Mouse (Mus musculus) left cerebral cortex, adult 18-20 months (tissue): Measurements from ENCODE around the gene Cryba2. TPM values are rescaled to one million over a fixed set of nuclear protein-coding genes. Genes with fewer than 3 reads are reported as not detected.
A peak's percentile ranks its signal among the peaks of the same experiment; 100 is the strongest.

ENCODE experiments used
- DNase-seq, 2 experiments: peaks; one replicate each; pipeline ENCODE4 v3.0.0; 2021 to 2022; ENCODE audit warnings: low spot score in 2 of 2, mixed read lengths in 1 of 2
- long read RNA-seq, 2 experiments: library from polyadenylated mRNA; stranded (forward); transcript quantifications; one replicate each; pipeline ENCODE4 v2.0.0; 2021
- total RNA-seq, 2 experiments: library from RNA; stranded (reverse); gene quantifications; 2 replicates each; pipeline ENCODE4 v1.2.3; 2021

The Cryba2 gene
- total RNA-seq, result under 1 TPM in 1 of 2 experiments, not detected in 1; 0.80 TPM
- long read RNA-seq, experiment 1, result 0 reads
- long read RNA-seq, experiment 2, result 0 reads

DNA sequence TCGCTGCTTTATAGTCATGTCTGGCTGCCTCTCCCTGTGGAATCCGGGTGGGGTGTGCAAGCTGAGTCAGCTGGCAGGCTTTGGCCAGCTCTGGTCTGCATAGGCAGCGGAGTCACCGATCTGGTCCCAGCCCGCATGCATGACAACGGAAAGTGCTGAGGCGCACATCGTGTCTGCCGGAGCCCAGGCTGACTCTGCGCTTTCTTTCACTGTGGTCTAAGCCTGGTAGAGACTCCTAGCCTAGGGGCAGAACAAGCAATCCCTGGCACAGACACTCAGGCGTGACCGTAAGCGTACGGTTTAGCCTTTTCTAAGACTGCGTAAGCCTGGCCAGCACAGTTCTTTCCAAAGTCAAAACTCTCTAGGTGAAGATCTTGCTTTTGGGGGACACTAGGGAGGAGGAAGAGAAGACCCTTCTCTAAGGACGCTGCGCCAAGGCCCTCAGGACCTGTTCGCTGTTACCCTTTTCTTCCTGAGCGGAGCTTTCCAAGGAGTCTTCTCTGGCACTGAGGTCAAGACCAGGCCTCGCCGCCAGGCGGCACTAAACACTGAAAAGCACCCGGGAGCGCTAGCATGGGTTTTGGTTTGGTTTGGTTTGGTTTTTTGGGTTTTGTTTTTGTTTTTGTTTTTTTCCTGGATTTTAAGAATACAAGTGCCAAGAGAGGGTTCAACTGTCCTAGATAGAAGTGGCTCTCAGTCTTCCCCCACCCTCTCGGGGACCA is at the start of gene Cryba2:
Gene Cryba2 (minus strand): TSS at position 10 of the 722 bp plus-strand sequence.
- peak; percentile 45 to 46 for DNase-seq

DNA sequence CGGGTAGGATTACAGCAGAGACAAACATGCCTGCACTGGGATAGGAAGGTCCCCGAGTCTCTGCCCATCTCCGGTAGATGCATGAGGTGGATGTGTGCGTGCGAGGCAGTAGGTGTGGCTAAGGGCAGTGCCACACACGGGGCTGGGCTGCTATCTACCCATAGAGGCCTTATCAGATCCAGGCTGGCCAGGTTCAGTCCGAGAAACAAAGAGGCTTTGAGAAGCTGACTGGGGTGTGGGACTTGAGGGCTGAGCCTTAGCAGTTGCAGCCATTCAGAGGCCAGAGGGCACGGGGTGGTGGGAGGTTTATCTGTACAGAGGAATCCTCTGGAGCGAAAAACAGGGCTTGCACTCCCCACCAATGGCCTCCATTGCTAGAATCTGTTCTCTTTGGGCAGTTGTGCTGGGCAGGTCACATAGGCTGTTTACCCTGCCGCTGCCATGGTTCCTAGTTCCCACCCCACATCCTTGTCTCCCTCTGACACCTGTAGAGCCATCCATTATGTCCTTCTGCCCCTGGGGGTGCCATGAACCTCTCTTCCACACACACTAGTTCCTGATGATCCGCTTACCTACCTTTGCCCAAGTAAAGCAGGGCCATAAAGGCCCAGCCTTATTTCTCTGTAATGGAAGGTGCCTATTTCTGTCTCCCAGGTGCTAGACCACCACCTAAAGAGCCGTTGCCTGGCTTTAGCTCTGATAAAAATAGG is 48.9 kb upstream of the Cryba2 start:
- DNase-seq, result no peak

DNA sequence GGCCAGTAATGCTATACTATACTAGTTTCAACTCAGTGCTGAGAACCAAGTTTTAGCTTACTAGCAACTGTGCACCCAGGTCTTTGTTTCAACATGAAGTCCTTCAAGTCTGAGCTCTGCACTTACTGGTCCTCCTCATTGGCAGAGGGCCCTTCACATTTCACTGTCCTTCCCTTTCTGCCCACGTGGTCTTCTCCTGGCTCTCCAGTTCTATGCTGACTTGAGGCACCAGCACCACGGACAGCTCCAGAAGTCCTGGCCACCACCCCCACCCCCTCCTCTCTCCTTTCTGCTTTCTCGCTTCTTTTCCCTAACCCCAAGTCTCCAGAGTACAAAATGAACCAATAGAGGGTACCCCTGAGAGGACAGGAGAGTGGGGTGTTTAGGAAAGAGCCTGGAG is 46.8 kb upstream of the Cryba2 start:
- no peak for DNase-seq

DNA sequence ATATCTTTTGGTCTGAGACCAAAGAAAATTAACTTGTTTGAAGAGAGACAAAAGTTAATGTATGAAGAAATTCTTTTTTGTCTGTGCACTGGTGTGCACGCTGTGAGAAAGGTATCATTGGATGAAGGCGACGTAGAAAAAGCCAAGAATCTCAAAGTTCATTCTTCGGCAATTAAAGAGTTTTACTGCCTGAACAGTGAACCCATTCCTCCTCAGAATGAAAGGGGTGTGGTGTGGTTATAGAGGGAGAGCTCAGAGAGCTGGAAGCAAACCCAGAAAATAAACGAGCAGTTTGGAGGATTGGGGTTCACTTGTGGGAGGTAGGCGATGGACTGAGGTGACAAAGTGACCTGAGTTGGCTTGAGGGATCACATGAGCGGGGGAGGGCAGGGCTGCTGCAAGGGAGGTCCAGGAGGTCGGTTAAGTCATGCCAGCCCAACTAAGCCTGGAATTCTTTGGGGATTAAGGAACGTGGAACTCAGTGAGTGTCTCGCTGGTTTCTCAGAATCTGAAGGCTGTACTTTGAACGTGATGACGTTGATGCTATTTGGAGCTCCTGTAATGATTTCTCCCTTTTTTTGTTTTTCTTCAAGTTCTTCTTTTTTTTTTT is 43.4 kb upstream of the Cryba2 start:
- no peak for DNase-seq

DNA sequence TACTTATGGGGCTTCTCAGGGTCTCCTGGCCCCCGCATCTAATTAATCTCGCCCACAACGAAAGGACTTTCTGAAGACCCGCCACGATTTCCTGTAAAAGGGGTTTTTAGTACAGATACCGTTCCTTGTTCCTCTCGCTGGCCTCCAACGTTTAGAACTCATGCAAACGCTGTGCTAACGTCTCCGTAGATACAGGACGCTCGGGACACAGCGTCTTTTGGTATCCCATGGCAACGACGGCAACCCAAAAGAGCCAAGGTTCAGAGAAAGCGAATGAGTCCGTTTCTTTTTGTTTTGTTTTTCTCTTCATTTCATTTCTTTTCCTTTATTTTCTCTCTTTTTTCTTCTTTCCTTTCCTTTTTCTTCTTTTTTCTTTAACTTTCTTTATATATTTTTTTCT is 42.5 kb upstream of the Cryba2 start, which contains the start of gene Cfap65:
Gene Cfap65 (minus strand): TSS at position 198 of the 400 bp plus-strand sequence.
- DNase-seq, result peak; percentile 79 to 82

DNA sequence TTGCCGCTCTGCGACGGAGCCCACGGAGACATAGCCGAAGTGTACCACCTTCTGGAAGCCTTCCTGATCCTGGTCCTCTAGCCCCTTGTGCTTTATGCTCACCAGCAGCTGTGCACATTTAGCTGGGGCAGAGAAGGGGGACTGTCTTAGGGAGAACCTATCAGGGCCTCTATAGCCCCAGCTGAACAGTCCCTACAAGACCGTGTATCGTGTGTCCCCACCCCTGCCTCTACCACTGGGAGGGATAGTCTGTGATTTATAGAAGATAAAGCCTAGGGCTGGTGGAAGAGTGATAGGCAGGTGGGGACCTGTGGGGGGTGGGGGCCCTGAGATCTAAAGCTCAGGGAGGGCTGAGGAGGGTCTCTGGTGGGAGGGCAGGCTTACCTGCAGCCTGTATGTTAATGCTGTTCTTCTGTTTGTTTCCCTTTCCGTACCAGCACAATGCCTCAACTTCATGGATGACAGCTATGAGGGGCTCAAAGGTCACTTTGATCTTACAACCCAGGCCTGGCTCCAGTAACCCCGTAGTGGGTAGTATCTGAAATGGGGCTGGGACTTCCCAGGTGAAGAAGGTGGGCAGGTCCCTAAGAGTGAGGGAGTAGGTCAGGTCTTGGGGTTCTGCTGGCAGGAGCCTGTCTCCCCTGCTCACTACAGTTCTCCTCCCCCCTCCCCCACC is 34.8 kb upstream of the Cryba2 start:
- DNase-seq, result no peak

DNA sequence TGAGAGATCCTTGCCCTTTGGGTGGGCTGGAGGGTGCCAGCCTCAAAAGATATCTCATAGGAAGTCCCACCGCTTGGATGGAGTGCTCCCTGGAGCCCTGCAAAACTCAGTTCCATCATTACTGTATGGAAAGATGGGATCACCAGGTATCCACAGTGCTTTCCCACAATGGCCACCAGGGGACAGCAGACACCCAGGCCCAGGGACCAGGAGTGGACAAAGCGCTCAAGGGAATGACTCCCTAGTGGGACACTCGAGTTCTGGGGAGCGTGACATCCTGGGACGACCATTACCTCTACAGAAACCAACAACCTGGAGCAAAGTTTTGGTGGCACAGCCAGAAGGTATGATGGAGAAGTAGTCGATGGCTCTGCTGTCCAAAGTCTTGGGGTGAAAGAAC is 33.8 kb upstream of the Cryba2 start:
- peak; percentile 58 to 67 for DNase-seq

DNA sequence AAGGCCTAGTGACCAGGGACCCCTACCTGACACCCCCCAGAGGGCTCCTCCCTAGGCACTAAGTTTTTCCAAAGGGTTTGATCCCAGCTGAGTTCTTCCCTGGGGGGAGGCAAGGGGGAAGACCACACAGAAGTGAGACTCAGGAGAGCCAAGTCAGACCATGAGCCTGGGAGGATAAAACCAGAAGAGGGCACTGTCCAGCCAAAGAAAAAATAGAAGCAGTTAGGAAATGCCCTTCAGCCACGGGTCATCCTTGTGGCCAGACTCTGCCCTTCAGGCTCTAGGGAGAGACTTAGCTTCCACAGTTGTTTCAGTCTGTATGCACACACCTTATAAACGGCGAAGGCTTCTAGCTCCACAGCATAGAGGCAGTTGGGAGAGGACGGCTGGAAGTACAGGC is 31.5 kb upstream of the Cryba2 start:
- DNase-seq, result no peak

DNA sequence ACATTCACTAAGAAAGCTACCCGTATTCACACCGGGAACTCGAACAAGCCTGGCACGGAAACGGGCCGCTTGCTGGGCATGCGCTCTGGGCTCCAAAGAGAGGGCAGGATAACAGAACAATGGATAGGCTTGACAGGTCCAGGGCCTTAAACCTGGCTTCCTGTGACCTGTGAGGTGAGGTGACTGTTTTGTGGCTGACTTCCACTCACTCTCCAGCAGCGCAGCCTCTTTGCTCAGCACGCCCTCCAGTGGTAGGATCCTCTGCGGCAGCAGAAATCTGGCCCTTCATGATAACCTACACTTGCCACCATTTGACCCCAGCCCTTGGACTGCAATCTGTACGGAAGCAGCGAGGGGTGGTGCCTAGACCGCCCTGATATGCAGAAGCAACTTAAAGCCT is 22.8 kb upstream of the Cryba2 start:
- DNase-seq, result no peak

DNA sequence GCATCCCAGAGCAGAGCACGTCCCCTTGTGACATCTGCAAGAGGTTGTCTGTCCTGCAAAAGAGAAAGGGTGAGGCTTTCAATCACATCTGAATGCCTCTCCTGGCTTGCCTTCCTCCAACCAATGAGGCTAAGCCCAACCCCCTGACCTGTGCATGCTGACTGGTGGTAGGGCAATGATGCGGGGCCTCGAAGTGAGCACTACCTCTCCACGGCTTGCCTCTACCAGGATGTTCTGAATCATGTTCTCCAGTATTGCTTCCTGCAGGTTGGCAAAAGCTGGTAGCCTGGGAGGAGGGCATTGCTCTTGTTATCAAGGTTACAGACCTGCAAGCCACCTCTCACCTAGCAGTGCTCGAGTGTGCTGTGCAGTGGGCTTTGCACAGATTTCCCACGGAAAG is 9.2 kb upstream of the Cryba2 start:
- DNase-seq, result no peak

DNA sequence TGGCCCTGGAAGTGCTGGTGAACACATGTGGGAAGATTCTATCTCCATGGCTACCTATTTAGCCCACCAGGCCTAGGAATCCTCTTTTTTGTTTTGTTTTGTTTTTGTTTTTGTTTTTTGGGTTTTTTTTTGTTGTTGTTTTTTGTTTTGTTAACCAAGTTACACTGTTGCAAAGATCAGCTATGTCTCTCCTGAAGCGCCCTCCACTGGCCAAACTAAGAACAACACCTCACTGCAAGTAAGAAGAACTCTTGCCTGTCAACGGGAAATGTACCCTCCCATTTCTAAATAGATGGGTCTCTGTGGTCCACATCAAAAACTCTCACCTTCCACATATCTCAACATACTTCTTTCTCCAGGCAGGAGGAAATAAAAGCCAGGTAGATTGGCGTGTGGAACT is 8.7 kb upstream of the Cryba2 start:
- peak; percentile 62 to 79 for DNase-seq

DNA sequence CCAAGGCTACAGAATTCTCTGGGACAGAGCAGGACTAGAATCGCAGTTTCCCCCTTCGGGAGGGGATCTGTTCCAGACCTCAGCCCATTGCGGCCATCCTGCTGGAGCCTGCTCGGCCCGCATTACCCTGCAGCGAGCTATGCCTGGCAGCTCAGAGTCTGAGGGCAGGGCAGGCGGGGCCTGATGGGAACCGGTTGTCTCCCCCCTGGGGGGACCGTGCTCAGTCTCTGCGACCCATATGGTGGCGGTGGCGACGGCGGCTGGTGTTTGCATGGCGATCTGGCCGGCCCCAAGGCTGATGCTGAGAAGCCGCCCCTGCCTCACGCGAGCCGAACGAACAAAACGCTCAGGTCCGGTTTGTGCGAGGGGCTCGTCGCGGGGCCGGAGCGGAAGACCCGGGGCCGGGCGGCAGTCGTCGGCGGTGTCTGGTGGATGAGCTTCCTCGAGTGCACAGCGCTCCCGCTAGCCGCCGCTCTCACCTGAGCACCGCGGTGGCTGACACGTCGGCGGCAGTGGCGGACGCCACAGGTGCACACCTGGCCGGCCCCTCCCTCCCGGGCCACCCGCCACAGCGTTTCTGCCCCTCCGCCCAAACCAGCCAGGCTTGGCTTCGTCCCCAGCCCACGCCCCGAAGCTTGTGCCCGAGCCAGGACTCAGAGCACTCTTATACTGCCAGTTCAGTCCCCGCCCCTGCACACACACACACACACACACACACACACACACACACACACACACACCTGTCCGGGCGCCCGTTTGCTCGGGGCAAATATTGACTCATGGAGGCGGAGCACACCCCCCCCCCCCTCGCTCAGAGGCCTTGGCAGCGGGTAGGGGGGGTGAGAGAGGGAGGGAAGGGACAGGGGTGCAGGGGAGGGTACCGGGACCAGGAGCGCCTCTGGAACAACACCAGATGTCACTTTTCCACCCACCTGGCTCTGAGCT is 7.7 kb upstream of the Cryba2 start:
- no peak for DNase-seq

DNA sequence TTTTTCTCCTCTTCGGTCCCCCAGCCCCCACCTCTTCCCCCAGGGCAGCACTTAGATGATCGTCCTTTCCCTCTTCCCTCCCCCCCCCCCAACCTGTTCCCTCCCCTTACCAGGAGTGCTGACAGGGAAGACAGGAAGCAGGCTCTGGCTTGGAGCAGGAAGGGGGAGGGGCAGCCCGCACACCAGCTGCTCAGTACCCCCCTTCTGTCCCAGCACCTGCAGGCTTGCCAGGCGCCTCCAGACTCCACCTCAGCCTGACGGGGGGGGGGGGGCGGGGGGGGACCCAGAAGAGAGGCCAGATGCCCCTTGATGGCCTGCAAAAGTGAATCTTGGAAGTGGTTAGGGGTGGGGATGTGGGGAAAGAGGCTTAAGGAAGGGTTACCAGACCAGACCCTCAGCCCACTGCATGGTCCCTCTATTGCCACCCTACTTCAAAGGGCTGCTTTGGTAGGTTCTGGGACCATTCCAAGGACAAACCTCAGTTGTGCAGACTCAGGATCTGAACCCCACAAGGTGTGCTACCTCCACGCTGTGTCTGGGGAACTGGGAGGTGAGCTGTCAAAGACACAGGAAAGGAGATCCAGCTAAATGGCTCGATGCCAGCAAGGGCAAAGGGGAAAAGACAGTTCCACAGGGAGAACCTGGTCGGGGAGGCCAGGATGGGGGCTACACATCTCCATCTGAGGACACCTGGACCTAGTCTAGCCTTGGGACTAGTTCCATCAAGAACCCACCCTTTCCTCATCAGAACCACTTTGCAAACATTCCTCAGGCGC is 5.9 kb upstream of the Cryba2 start:
- DNase-seq, result no peak

DNA sequence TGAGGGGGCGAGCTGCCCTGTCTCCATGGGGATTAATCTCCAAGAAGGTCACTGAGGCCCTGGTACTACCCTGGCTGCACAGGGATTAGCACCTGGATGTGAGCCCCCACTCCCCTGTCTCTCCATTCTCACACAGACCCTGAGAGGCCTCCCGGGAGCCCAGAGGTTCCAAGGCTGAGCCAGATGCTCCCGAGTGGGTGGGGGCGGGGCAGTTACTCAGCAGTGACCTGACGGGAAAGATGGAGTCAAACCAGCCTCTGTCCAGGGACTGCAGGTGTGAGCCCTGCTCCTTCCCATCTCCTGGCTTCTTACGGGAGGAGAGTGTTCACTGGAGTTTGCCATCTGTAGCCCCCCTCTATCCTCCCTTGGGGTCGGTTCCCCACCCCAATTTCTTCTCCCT is 5.0 kb upstream of the Cryba2 start:
- DNase-seq, result no peak

DNA sequence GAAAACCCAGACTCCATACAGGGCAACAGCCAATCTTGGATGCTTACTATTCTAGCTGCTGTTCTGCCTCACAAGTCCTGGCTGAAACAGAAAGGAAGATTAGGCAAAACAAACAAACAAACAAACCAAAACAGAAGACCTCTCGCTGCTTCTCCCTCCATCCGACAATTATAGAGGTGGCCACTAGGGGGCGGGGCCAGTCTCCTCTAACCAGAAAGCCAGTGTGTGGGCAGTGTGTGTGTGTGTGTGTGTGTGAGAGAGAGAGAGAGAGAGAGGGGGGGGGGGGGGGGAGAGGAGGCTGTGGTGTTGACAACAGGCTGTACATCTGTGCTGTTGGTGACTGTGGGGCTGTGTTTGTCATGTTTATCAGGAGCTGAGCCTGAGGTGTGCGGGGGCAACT is 2.0 kb upstream of the Cryba2 start:
- peak; percentile 70 to 77 for DNase-seq

DNA sequence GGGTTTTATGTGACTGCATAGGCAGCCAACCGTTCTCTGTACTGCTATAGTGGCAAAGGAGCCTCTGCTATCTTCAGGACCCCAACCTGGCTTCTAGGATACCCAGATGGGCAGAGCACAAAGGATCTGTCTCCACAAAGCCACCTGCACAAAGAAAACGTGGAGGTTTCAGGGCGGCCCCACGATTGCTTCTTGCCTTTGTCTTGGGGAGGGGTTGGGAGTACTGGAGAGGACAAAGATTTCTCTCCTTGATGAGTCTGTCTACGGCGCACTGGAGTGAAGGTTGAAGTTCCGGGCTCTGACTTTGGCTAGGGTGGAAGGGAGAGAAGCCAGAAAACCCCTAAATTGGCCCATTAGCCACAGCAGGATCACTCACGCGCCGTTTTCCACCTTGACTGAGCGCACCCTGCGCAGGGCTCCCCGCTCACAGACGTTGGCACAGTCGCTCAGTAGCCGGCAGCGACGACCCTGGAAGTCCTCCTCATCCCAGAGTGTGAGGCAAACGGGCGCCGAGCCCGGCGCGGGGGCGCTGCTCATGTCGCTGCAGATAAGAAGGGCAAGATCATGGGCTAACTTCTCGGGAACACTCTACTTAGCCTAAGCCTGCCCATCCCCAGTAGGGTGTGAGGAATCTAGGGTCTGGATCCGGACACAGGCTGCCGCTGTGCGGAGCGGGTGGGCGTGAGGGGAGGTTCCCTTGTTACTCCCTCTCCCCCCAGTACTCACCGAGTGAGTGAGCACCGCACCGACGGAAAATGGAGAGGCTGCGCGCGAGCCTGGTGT is 401 bp downstream of the Cryba2 start:
- DNase-seq, result no peak

DNA sequence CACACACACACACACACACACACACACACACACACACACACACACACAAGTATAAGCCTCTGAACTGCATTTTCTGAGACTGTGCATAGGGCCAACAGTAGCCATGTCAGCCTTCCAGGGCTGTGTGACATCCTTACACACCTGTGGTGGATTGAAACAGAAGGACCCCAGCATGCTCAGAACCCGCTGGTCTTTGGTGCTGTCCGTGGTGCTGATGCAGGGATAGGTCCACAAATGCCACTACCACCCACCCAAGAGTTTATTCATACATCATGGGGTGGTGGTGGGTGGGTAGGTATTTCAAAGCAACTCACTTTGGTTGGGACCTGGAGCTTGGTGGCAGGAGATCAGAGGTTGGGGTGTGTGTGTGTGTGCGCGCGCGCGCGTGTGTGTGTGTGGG is 1.4 kb downstream of the Cryba2 start:
- DNase-seq, result no peak

DNA sequence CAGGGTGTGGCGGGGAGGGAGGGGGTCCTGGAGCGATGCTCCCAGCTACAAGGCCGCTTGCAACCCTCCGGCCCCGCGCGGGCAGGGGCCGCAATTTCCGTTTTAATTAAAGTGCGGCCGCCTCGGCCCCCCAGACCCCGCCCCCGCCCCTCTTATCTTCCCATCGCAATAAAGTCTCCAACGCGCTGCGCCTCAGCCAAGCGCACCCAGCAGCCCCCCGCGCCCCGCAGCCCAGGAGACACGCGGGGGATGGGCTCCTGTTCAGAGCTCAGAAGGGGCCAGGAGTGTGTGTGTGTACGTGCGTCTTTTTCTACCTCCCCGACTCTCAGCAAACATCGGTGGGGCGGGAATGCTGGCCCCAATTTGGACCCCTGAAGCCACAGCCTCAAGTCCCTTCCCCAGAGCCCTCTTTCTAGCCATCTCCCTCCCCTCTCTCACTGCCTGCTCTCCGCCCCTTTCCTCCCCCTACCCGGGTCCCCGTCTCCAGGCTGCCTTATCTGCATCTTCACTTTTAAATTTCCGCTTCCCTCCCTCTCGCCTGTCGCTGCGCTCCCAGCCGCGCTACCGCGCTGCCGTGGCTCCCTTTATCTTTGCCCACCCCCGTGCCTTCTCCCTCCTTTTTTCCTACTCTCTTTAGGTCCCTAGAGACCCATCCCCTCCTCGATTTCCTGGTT is 7.4 kb downstream of the Cryba2 start, which contains the start of gene Fev:
Gene Fev (minus strand): TSS at position 51 of the 674 bp plus-strand sequence.
- DNase-seq, result no peak
